Mouse (Mus musculus) ES-E14 (cell line): ENCODE data around the gene Eif3a.
A peak's percentile ranks its signal among the peaks of the same experiment; 100 is the strongest.

Source experiments
- CHD2 ChIP-seq: IDR thresholded peaks from 2 replicates; pipeline ENCODE4 v1.6.1; 2014; ENCODE audit warnings: mild to moderate bottlenecking, low read depth, low read length, inconsistent platforms
- HCFC1 ChIP-seq: IDR thresholded peaks from 2 replicates; pipeline ENCODE4 v1.6.1; 2012; ENCODE audit warnings: low read length, inconsistent platforms, borderline replicate concordance; ENCODE audit not compliant: insufficient read depth
- MAFK ChIP-seq: IDR thresholded peaks from 2 replicates; pipeline ENCODE4 v1.6.1; 2014; ENCODE audit warnings: mild to moderate bottlenecking, low read depth, low read length, inconsistent platforms; ENCODE audit not compliant: insufficient read depth
- ZNF384 ChIP-seq: IDR thresholded peaks from 2 replicates; pipeline ENCODE4 v1.6.1; 2012; ENCODE audit warnings: low read depth, low read length, inconsistent platforms

DNA sequence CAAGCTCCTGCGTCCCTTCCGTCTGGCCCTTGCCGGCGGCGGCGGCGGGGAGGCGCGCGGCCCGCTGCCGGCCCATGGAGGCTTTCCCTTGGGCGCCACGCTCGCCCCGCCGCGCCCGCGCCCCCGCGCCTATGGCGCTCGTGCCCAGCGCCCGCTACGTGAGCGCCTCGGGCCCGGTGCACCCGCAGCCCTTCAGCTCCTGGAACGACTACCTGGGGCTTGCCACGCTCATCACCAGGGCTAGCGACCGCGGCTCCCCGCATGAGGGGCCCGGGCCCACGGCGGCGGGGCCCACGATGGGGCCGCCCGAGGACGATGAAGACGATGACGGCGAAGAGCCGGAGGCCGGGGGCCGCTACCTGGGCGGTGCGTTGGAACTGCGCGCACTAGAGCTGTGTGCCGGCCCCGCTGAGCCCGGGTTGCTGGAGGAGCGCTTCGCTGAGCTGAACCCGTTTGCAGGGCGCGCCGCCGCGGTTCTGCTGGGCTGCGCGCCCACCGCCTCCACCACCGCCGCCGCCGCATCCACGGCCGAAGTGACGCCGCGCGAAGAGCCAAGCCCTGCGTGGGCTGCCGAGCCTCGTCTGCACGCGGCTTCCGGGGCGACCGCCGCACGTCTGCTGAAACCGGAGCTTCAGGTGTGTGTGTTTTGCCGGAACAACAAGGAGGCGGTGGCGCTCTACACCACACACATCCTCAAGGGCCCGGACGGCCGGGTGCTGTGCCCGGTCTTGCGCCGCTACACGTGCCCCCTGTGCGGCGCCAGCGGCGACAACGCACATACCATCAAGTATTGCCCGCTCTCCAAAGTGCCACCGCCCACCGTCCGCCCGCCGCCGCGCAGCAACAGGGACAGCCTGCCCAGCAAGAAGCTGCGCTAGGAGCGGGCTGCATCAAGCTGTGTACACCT, 34.0 kb downstream of the Eif3a start:
- TF ChIP-seq ZNF384 (no peak), CHD2 (no peak), HCFC1 (peak; percentile 17; the same call in 1 of the 2 replicates), MAFK (no peak)
